Mouse (Mus musculus) intestine, postnatal 0 days (tissue): Measurements from ENCODE around the gene Gm6164. TPM values are rescaled to one million over a fixed set of nuclear protein-coding genes. Genes with fewer than 3 reads are reported as not detected.
"Not testable (repeated sequence)": the region's sequence is repeated elsewhere in the genome, so short reads cannot be mapped to it uniquely, and the experiment has no call there.

ENCODE experiments used
- ATAC-seq: fragments of 200-750 bp; cut with Nextera tagmentation; 2 replicates; pipeline ENCODE4 v1.8.0; 2017; ENCODE audit warnings: mild to moderate bottlenecking, moderate TSS enrichment, moderate library complexity
- H3K27ac ChIP-seq: fragments of 300-500 bp; sonication (generic); 2 replicates; pipeline ENCODE4 v1.5.1; 2014; ENCODE audit warnings: mild to moderate bottlenecking, low read depth, low read length, moderate library complexity
- H3K27me3 ChIP-seq: fragments of 300-500 bp; sonication (generic); replicated peaks from 2 replicates; pipeline ENCODE4 v1.6.1; 2014; ENCODE audit warnings: low read length, mixed read lengths; ENCODE audit not compliant: control insufficient read depth, insufficient read depth
- H3K36me3 ChIP-seq: fragments of 300-500 bp; sonication (generic); 2 replicates; pipeline ENCODE4 v1.6.1; 2014; ENCODE audit warnings: mild to moderate bottlenecking, moderate library complexity; ENCODE audit not compliant: control insufficient read depth, insufficient read depth
- H3K4me1 ChIP-seq: fragments of 300-500 bp; sonication (generic); replicated peaks from 2 replicates; pipeline ENCODE4 v1.6.1; 2014; ENCODE audit warnings: antibody characterized with exemption, low read length, mixed read lengths; ENCODE audit not compliant: control insufficient read depth, insufficient read depth
- H3K4me2 ChIP-seq: fragments of 300-500 bp; sonication (generic); replicated peaks from 2 replicates; pipeline ENCODE4 v1.6.1; 2014; ENCODE audit warnings: low read depth, mild to moderate bottlenecking, moderate library complexity
- H3K4me3 ChIP-seq: fragments of 300-500 bp; sonication (generic); 2 replicates; pipeline ENCODE4 v1.5.1; 2014; ENCODE audit warnings: low read depth, low read length
- H3K9ac ChIP-seq: fragments of 300-500 bp; sonication (generic); 2 replicates; pipeline ENCODE4 v1.6.1; 2014; ENCODE audit warnings: mild to moderate bottlenecking, low read depth, low read length
- H3K9me3 ChIP-seq: fragments of 300-500 bp; sonication (generic); 2 replicates; pipeline ENCODE4 v1.6.1; 2016; ENCODE audit warnings: mixed run types; ENCODE audit not compliant: control insufficient read depth
- WGBS: fragments of 180-500 bp; shearing (Covaris S2); extraction: QIAGEN DNeasy Blood & Tissue Kit; methylation state at CpG from one replicate; pipeline ENCODE4 v1.1.7; 2014; 5-methylcytosine and 5-hydroxymethylcytosine counted together
- polyA plus RNA-seq: library from polyadenylated mRNA; unstranded; fragments of >200 nt; fragmentation: Nextera tagmentation; extraction: Ambion mirVana; gene quantifications from 2 replicates; pipeline ENCODE4 v1.2.1, GENCODE M21; 2015

Gene Gm6164
- polyA plus RNA-seq, result not detected in 2 replicates

DNA sequence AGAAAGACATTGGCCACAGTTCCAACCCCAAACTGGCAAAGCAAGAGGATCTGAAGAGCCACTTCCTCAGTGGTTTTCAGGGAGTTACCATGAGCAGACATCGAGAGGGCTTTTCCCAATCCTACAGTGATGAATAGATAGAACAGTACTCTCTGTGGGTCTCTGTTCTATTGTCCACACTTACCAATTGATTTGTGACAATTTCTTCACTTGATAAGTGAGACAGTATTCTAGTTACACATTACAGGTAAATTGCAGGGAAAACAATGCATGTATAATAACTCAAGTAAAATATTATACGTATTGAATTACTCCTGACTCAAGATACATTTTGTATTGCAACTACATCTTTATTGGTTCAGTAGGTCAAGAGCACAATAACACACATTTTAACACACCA, at the start of gene Gm6164:
Gm6164 (minus strand) TSS at position 101 of the 400 bp plus-strand sequence.
- not testable (repeated sequence) for H3K9ac ChIP-seq, H3K27ac ChIP-seq, H3K27me3 ChIP-seq, H3K4me2 ChIP-seq, H3K9me3 ChIP-seq, H3K4me1 ChIP-seq, H3K36me3 ChIP-seq, ATAC-seq, H3K4me3 ChIP-seq
- WGBS, result no CpG with 5 or more reads among the region's 2 CpGs

DNA sequence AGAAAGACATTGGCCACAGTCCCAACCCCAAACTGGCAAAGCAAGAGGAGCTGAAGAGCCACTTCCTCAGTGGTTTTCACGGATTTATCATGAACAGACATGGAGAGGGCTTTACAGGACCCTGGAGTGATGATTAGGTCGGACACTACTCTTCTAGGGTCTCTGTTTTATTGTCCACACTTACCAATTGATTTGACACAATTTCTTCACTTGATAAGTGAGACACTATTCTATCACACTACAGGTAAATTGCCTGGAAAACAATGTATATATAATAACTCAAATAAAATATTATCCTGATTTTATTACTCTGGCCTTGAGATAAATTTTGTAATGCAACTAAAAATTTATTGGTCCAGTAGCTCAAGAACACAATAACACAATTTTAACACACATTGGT, 28.3 kb upstream of the Gm6164 start, which contains the start of gene Gm4498:
Gm4498 (minus strand) TSS at position 101 of the 400 bp plus-strand sequence.
- not testable (repeated sequence) for ATAC-seq, H3K4me3 ChIP-seq, H3K27ac ChIP-seq, H3K36me3 ChIP-seq, H3K9ac ChIP-seq, H3K9me3 ChIP-seq, H3K27me3 ChIP-seq, H3K4me2 ChIP-seq, H3K4me1 ChIP-seq
- WGBS, result no CpG with 5 or more reads among the region's 2 CpGs

DNA sequence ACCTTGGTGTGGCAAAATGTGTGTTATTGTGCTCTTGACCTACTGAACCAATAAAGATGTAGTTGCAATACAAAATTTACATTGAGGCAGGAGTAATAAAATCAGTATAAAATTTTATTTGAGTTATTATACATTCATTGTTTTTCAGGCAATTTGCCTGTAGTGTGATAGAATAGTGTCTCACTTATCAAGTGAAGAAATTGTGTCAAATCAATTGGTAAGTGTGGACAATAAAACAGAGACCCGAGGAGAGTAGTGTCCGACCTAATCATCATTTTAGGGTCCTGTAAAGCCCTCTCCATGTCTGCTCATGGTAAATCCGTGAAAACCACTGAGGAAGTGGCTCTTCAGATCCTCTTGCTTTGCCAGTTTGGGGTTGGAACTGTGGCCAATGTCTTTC, 12.0 kb downstream of the Gm6164 start, which contains the start of gene Vmn1r95:
Vmn1r95 (plus strand) TSS at position 301 of the 400 bp plus-strand sequence.
- not testable (repeated sequence) for H3K36me3 ChIP-seq, H3K4me1 ChIP-seq, H3K4me3 ChIP-seq, H3K27me3 ChIP-seq, H3K27ac ChIP-seq, H3K9me3 ChIP-seq, ATAC-seq, H3K9ac ChIP-seq, H3K4me2 ChIP-seq
- WGBS, result no CpG with 5 or more reads among the region's 3 CpGs

DNA sequence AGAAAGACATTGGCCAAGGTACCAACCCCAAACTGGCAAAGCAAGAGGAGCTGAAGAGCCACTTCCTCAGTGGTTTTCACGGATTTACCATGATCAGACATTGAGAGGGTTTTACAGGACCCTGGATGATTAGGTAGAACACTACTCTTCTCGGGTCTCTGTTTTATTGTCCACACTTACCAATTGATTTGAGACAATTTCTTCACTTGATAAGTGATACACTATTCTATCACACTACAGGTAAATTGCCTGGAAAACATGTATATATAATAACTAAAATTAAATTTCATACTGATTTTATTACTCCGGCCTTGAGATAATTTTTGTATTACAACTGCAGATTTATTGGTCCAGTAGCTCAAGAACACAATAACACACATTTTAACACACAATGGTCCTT, 37.1 kb downstream of the Gm6164 start, which contains the start of gene Vmn1r94:
Vmn1r94 (minus strand) TSS at position 101 of the 400 bp plus-strand sequence.
- not testable (repeated sequence) for H3K4me3 ChIP-seq, H3K4me1 ChIP-seq, H3K4me2 ChIP-seq, H3K9ac ChIP-seq, H3K9me3 ChIP-seq, H3K36me3 ChIP-seq, H3K27ac ChIP-seq, ATAC-seq, H3K27me3 ChIP-seq
- WGBS, result no CpG with 5 or more reads among the region's 3 CpGs

Other genes with a start within 250 kb of the Gm6164 start
- 36.1 and 39.7 TPM in 2 replicates for gene Ceacam20, start 240.2 kb downstream of the Gm6164 start, polyA plus RNA-seq
- gene Nlrp9b, start 214.1 kb downstream of the Gm6164 start, polyA plus RNA-seq, result 1.9 and 2.7 TPM in 2 replicates
- not detected in 2 replicates for gene Vmn1r91, start 105.9 kb downstream of the Gm6164 start, polyA plus RNA-seq
- gene Gm16442, start 83.0 kb downstream of the Gm6164 start, polyA plus RNA-seq, result not detected in 2 replicates
- gene Vmn1r93, start 66.5 kb downstream of the Gm6164 start, polyA plus RNA-seq, result not detected in 2 replicates
- gene Vmn1r94, start 37.2 kb downstream of the Gm6164 start, polyA plus RNA-seq, result not detected in 2 replicates
- not detected in 2 replicates for gene Vmn1r95, start 11.9 kb downstream of the Gm6164 start, polyA plus RNA-seq
- gene Gm4498, start 28.2 kb upstream of the Gm6164 start, polyA plus RNA-seq, result not detected in 2 replicates
- gene Gm5890, start 57.2 kb upstream of the Gm6164 start, polyA plus RNA-seq, result not detected in 2 replicates
- gene Gm4133, start 128.5 kb upstream of the Gm6164 start, polyA plus RNA-seq, result not detected in 2 replicates
- not detected in 2 replicates for gene Gm5728, start 169.8 kb upstream of the Gm6164 start, polyA plus RNA-seq
- not detected in 2 replicates for gene Vmn1r100, start 212.3 kb upstream of the Gm6164 start, polyA plus RNA-seq
- not detected in 2 replicates for gene Vmn1r101, start 237.0 kb upstream of the Gm6164 start, polyA plus RNA-seq